Mouse (Mus musculus) subcutaneous adipose tissue, adult 2 months (tissue): Measurements from ENCODE around the gene Ccdc106. TPM values are rescaled to one million over a fixed set of nuclear protein-coding genes. Genes with fewer than 3 reads are reported as not detected.

ENCODE experiments used
- polyA plus RNA-seq: library from polyadenylated mRNA; depleted of rRNA; stranded (reverse); fragments of >200 nt; gene quantifications from 2 replicates; pipeline ENCODE4 v1.2.3, GENCODE M21; 2012; ENCODE audit warnings: low replicate concordance; rRNA removed

Ccdc106 gene
- 0.63 and 20.2 TPM in 2 replicates for polyA plus RNA-seq

DNA sequence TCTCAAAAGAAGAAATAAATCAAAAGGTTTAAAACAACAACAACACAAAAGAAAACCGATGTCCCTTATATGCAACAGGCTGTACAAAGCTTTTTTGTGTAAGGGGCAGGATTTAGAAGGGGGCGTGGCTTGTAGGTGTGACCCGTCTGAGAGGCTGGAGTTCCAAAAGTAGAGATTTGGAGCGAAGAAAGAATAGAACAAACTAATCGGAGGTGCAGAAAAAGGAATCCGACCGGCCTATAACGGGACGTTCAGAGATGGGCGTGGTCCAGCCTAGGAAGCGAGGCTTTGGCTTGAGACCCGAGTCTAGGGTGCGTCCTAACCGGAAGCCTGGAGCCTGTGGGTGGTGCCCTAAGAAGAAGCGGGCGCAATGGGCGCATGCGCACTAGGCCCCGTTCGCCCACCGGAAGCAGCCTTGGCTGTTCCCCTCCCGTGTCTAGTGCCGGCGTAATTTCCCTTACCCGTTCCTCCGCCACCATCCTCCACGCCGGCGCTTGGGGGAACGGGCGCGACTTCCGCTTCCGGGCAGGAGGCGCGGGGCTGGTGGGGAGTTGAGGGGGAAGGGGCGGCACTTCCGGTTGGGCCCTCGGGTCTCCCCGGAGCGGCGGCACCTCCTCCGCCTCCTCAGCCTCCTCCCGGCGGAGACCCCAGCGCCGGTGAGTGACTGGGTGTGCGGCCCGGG, at the start of gene Ccdc106, which contains the start of gene Zfp865:
Gene Ccdc106 (plus strand): TSS at position 554 of the 682 bp plus-strand sequence.
Gene Zfp865 (plus strand): TSS at position 377 of the 682 bp plus-strand sequence.

DNA sequence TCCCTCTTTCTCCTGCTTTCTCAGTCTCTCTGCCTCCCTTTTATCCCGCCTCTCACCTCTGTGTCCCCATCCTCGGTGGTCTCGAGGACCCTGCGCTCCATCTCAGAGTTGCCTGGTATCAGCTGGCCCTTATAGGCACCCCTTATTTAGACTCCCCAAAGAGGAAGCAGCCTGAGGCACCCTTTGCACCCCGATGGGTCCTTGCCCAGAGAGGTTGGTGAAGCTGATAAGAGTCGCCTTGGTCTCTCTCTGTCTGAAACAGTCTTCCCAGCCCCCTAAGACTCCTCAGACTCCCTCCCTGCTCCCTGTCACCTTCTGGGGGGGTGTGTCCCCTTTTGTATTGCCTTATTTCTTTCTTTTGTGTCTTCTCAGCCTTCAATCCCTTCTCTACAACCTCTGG, 49.3 kb upstream of the Ccdc106 start, which contains the start of gene Sbk3:
Gene Sbk3 (minus strand): TSS at position 101 of the 400 bp plus-strand sequence.

GRCm38 (mm10) chr7:4996003-4996895, 24.1 kb upstream of the Ccdc106 start, which contains the start of gene Zfp579:
TSS of gene Zfp579 (minus strand) at chr7:4996158.

GRCm38 (mm10) chr7:5014251-5015117, 5.9 kb upstream of the Ccdc106 start, which contains the start of the genes Zfp524 and Fiz1:
TSS of gene Zfp524 (plus strand) at chr7:5014415.
TSS of gene Fiz1 (minus strand) at chr7:5014697.

DNA sequence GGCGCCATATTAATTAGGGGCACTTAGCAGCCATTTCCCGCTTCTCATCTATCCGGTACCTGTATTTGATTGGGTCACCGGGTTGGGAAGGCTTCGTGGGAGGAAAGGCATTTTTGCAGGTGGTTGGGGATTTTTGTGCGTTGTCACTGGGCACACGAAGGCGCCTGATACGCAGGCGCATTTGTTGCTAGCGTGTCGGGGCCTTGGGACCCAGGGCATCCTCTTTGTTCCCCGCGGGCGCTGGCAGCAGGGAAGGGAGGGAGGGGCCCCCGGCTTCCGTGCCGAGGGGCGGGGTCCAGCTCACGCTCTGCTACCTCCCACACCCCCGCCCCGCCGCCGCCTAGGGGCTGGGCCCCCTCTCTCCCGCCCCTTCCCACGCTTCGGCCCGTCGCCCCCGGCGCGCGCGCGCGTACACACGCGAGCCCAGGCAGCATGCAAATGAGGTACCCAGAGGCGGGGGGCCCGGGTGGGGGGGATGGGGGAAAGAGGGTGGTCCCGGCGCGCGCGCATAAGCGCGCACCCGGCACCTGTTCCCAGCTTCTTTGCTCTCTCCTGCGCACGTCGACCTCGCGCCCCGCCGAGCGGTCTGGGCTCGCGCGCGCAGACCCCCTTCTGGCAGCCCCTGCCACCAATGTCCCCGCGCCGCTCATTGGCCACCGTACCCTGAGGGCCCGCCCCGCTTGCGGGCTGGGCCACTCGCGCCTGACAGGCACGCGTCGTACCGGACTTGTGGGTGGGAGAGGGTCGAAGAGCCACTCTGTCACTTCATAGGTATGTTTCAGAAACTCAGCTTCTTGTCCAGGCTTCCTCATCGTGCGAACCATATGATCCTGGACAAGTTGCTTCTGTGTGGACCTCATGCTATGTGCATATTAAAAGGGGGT, 5.0 kb upstream of the Ccdc106 start, which contains the start of gene Gm44973:
Gene Gm44973 (plus strand): TSS at position 379 of the 884 bp plus-strand sequence.

DNA sequence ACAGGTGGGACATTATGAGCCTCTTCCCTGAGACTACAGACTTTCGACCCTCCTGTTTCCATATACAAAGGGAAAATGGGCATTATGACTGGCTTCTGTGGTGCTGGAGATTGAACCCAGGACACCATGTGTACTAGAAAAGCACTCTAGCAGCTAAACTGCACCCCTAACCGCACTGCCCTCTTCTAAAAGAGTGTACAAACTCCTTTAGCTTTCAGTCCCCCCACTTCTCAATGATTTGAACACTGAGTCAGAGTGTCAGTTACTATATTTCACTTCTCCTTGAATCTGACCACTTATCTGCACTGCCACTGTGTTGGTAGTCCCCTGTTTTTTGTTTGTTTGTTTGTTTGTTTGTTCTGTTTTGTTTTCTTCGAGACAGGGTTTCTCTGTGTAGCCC, 13.5 kb downstream of the Ccdc106 start, which contains the start of gene 4632433K11Rik:
Gene 4632433K11Rik (plus strand): TSS at position 301 of the 400 bp plus-strand sequence.

GRCm38 (mm10) chr7:5038109-5038732, 17.9 kb downstream of the Ccdc106 start, which contains the start of gene Zfp784:
TSS of gene Zfp784 (minus strand) at chr7:5038446.

DNA sequence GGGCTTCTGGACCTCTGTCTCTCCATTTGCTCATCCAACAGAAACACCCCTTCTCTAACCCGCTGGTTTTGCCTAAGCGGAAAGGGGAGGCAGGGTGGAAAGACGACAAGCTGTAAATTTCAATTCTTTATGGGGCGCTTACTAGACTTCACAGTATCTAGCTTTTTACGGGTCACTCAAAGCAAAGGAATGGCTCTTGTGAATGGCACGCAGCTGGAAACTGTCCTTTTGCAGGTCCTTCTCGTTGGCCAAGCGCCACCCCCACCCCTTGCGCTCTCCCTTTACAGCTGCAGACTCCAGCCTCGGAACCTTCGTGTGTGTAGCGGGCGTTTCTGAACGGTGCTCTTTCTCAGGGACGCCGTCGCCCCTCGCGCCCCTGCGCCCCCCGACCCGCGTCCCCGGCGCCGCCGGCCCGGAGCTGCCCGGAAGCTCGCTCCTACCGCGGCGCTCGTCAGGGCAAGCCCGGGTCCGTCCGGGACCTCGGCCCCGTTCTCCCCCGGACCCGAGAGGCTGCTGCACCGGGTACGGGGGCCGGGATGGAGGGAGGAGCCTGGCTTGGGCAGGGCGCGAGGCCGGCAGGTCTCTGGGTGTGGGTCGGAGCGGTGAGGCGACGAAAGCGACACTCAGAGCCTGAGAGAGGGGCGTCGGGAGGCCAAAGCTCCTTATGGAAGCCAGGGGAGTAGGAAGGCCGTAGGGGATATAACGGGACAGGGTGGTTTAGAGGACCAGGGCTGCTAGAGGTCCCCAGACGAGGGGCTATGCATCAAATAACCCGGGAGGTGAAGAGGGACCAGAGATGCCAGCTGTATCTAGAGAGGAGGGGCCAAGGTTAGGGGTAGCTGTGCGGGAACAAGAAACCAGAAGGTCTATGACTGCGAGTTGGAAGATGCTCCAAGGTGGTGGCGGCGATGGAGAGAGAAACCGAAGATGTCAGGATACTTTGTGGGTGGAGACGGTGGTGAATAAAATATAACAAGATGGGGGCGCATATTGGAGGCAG, 31.1 kb downstream of the Ccdc106 start, which contains the start of gene Zfp580:
Gene Zfp580 (plus strand): TSS at position 346 of the 1,000 bp plus-strand sequence.

GRCm38 (mm10) chr7:5061774-5062359, 41.5 kb downstream of the Ccdc106 start, which contains the start of gene U2af2:
TSS of gene U2af2 (plus strand) at chr7:5062143.

DNA sequence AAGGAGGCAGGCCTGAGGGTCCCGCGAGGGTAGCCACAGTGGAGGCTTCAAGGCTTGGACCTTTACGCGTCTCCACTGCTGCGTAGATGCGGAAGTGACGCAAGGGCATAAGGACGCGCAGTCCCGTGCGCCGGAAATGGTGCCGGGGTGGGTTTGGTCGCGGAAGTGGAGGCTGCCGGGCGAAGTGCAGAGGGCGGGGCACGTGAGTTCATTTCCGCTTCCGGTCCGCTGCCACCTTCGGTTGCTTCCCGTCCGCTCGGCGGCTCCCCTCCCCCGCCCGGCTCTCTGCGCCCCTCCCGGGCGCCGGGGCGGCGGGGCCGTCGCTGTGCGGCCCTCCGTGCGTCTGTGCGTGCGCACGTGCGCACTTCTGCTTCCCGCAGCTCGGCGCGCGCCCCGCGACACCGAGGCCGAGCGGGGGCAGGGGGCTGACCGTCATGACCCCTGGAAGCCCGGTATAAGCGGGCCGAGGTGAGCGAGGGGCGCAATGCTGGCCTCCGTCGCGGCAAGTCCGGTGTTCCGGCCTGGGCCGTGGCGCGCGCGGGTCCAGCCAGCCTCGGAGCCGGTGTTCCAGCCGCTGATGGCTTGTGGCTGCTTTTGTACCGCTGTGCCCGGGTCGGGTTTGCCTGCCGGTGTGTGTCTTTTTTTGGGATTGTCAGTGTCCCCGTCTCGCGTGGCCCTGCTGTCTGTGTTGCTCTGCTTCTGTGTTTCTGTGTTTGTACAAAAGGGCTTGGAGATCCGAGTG, 59.8 kb downstream of the Ccdc106 start, which contains the start of gene Epn1:
Gene Epn1 (plus strand): TSS at position 226 of the 742 bp plus-strand sequence.

Other genes starting within 250 kb of the Ccdc106 start
- not detected in 2 replicates for gene Fam71e2, start 249.3 kb upstream of the Ccdc106 start, polyA plus RNA-seq
- gene Il11, start 237.7 kb upstream of the Ccdc106 start, polyA plus RNA-seq: 0.11 and 0.45 TPM in 2 replicates
- gene Tmem190, start 237.6 kb upstream of the Ccdc106 start, polyA plus RNA-seq: not detected in 2 replicates
- 13.9 and 33.7 TPM in 2 replicates for gene Tmem238, start 230.9 kb upstream of the Ccdc106 start, polyA plus RNA-seq
- gene Rpl28, start 227.7 kb upstream of the Ccdc106 start, polyA plus RNA-seq: 303 and 400 TPM in 2 replicates
- 249 and 346 TPM in 2 replicates for gene Ube2s, start 208.0 kb upstream of the Ccdc106 start, polyA plus RNA-seq
- 0.04 and 0.87 TPM in 2 replicates for gene Shisa7, start 175.9 kb upstream of the Ccdc106 start, polyA plus RNA-seq
- gene Isoc2b, start 150.3 kb upstream of the Ccdc106 start, polyA plus RNA-seq: 22.3 and 43.4 TPM in 2 replicates
- gene Isoc2a, start 143.4 kb upstream of the Ccdc106 start, polyA plus RNA-seq: 43.3 and 99.8 TPM in 2 replicates
- gene Gm36210, start 114.0 kb upstream of the Ccdc106 start, polyA plus RNA-seq: 0.09 and 0.67 TPM in 2 replicates
- 8.7 and 16.0 TPM in 2 replicates for gene Zfp628, start 105.3 kb upstream of the Ccdc106 start, polyA plus RNA-seq
- gene Nat14, start 98.5 kb upstream of the Ccdc106 start, polyA plus RNA-seq: 3.0 and 16.9 TPM in 2 replicates
- 17.4 and 38.7 TPM in 2 replicates for gene Ssc5d, start 94.8 kb upstream of the Ccdc106 start, polyA plus RNA-seq
- gene Sbk2, start 56.1 kb upstream of the Ccdc106 start, polyA plus RNA-seq: 0.63 and 0.77 TPM in 2 replicates
- 0.08 and 0.10 TPM in 2 replicates for gene Sbk3, start 49.4 kb upstream of the Ccdc106 start, polyA plus RNA-seq
- gene Zfp579, start 24.4 kb upstream of the Ccdc106 start, polyA plus RNA-seq: 42.5 and 74.3 TPM in 2 replicates
- 34.8 and 37.7 TPM in 2 replicates for gene Zfp524, start 6.1 kb upstream of the Ccdc106 start, polyA plus RNA-seq
- gene Fiz1, start 5.9 kb upstream of the Ccdc106 start, polyA plus RNA-seq: 22.7 and 39.7 TPM in 2 replicates
- 0.26 TPM in 1 of 2 replicates, not detected in the other for gene Gm44973, start 5.1 kb upstream of the Ccdc106 start, polyA plus RNA-seq
- 24.3 and 43.2 TPM in 2 replicates for gene Zfp865, start 177 bp upstream of the Ccdc106 start, polyA plus RNA-seq
- not detected in 2 replicates for gene 4632433K11Rik, start 13.6 kb downstream of the Ccdc106 start, polyA plus RNA-seq
- gene Zfp784, start 17.9 kb downstream of the Ccdc106 start, polyA plus RNA-seq: 5.2 and 5.6 TPM in 2 replicates
- 15.4 and 30.5 TPM in 2 replicates for gene Zfp580, start 31.0 kb downstream of the Ccdc106 start, polyA plus RNA-seq
- 143 and 241 TPM in 2 replicates for gene U2af2, start 41.6 kb downstream of the Ccdc106 start, polyA plus RNA-seq
- gene Epn1, start 59.7 kb downstream of the Ccdc106 start, polyA plus RNA-seq: 151 and 159 TPM in 2 replicates
- not detected in 2 replicates for gene Rfpl4, start 96.4 kb downstream of the Ccdc106 start, polyA plus RNA-seq
- gene Rasl2-9, start 105.4 kb downstream of the Ccdc106 start, polyA plus RNA-seq: 0.57 and 2.0 TPM in 2 replicates
- gene Vmn1r55, start 129.1 kb downstream of the Ccdc106 start, polyA plus RNA-seq: not detected in 2 replicates
- gene Vmn1r56, start 176.2 kb downstream of the Ccdc106 start, polyA plus RNA-seq: not detected in 2 replicates
- gene Vmn1r57, start 197.9 kb downstream of the Ccdc106 start, polyA plus RNA-seq: not detected in 2 replicates